Mouse (Mus musculus) ES-Bruce4 (cell line): ENCODE measurements around the gene Coa7.

Experiments
- CTCF ChIP-seq: IDR thresholded peaks from one replicate; pipeline ENCODE4 v1.8.1; 2011; ENCODE audit warnings: low read depth, low read length
- POLR2A ChIP-seq: IDR thresholded peaks from one replicate; pipeline ENCODE4 v1.8.1; 2011; ENCODE audit warnings: low read length; ENCODE audit not compliant: insufficient read depth

- no peak for TF ChIP-seq CTCF
- TF ChIP-seq POLR2A = no peak
Measured at GRCm38 (mm10) chr4:108360136-108361055, 32.5 kb downstream of the Coa7 start.
